23 mouse cellular contexts compared by ENCODE assay signal in the genomic region with DNA sequence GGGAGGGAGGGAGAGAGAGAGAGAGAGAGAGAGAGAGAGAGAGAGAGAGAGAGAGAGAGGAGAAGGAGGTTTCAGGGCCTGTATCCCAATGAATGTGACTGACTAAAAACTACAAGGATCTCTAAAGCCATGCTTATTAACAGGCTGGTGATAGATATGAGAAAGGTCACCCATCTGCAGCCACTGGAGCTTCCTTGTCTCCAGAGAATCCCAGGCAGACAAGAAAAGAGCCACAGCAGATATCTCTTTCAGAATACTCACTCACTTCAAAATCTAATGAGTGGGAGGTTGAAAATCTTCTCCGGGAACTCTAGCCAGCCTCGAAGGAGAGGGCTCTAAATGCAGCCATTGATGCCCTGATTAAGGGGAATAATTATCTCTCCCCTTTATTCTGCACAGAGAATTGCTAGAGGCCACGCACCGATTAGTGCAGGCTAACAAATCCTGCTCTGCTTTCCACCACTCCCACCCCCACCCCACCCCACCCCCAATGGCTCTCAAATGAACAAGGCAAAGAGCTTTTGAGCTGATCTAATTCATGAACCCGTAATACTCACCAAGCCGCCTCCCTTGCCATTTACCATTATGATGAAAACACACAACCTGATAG.
A peak's percentile ranks its signal among the peaks of the same experiment; 100 is the strongest.
DNase-seq lines count a peak whose midpoint lies in the region; ATAC-seq lines count a peak whose summit lies in the region.
"Had no signal": no experiment of that assay in that cellular context is flagged by ENCODE, and none has a peak within 500 bp of the region (broad histone marks: within the 10 kb centered on the region; RNA-seq: fewer than 3 reads in every experiment).

No protein-coding gene starts in this region.

- no peaks in the 10 kb centered on the region for H3K4me1 ChIP-seq in neural tube, embryonic 11.5 days (ENCODE audit: control insufficient read depth, insufficient read depth, low read length)
- peaks cover 6% of the 10 kb centered on the region for H3K4me1 ChIP-seq in neural tube, embryonic 15.5 days
- H3K4me1 ChIP-seq in forebrain, embryonic 11.5 days (replicated peaks; ENCODE audit: control insufficient read depth, insufficient read depth, low read length): peaks cover 4% of the 10 kb centered on the region
- peaks cover 8% of the 10 kb centered on the region for H3K4me1 ChIP-seq in hindbrain, embryonic 13.5 days (replicated peaks)
- H3K4me1 ChIP-seq: liver, embryonic 15.5 days; stomach, embryonic 15.5 days had no signal

- ATAC-seq in neural tube, embryonic 11.5 days (ENCODE audit: insufficient read depth, low FRiP score, low TSS enrichment): peak; percentile 86
- ATAC-seq in neural tube, embryonic 15.5 days (ENCODE audit: low FRiP score): no peak
- peak; percentile 92 for ATAC-seq in forebrain, embryonic 11.5 days (replicated peaks; ENCODE audit: low FRiP score)
- peak; percentile 39; the same call in 1 of the 2 replicates for ATAC-seq in hindbrain, embryonic 13.5 days (ENCODE audit: low FRiP score)
- ATAC-seq: activated CD4-positive, CD25-positive, alpha-beta regulatory T cell, adult 4 months; inflammation-experienced regulatory T-cells, adult 6 months; Patski had no signal

- no peaks in the 10 kb centered on the region for H3K9me3 ChIP-seq in neural tube, embryonic 11.5 days (ENCODE audit: control insufficient read depth, low read length)
- H3K9me3 ChIP-seq in neural tube, embryonic 15.5 days (replicated peaks): no peaks in the 10 kb centered on the region
- no peaks in the 10 kb centered on the region for H3K9me3 ChIP-seq in forebrain, embryonic 11.5 days (ENCODE audit: control insufficient read depth, low read length)
- H3K9me3 ChIP-seq in hindbrain, embryonic 13.5 days: no peaks in the 10 kb centered on the region
- H3K9me3 ChIP-seq: stomach, embryonic 15.5 days had no signal

- H3K4me2 ChIP-seq in neural tube, embryonic 11.5 days (ENCODE audit: low read depth): no peak overlapping the region
- H3K4me2 ChIP-seq in neural tube, embryonic 15.5 days: no peak overlapping the region
- H3K4me2 ChIP-seq in forebrain, embryonic 11.5 days (ENCODE audit: low read depth, low read length, severe bottlenecking): peak overlapping the region; percentile 18; the same call in 1 of the 2 replicates
- no peak overlapping the region for H3K4me2 ChIP-seq in hindbrain, embryonic 13.5 days
- H3K4me2 ChIP-seq: heart, embryonic 11.5 days; liver, embryonic 15.5 days; stomach, embryonic 15.5 days had no signal

- no peak overlapping the region for H3K9ac ChIP-seq in neural tube, embryonic 11.5 days (ENCODE audit: low read length)
- H3K9ac ChIP-seq in neural tube, embryonic 15.5 days (replicated peaks): no peak overlapping the region
- peak overlapping the region; percentile 14; the same call in 1 of the 2 replicates for H3K9ac ChIP-seq in forebrain, embryonic 11.5 days (ENCODE audit: low read length)
- no peak overlapping the region for H3K9ac ChIP-seq in hindbrain, embryonic 13.5 days
- H3K9ac ChIP-seq: liver, embryonic 15.5 days; stomach, embryonic 15.5 days had no signal

- no peaks in the 10 kb centered on the region for H3K36me3 ChIP-seq in neural tube, embryonic 11.5 days (ENCODE audit: control insufficient read depth, insufficient read depth, low read length)
- no peaks in the 10 kb centered on the region for H3K36me3 ChIP-seq in neural tube, embryonic 15.5 days
- no peaks in the 10 kb centered on the region for H3K36me3 ChIP-seq in forebrain, embryonic 11.5 days (ENCODE audit: control insufficient read depth, insufficient read depth, low read length)
- H3K36me3 ChIP-seq in hindbrain, embryonic 13.5 days: no peaks in the 10 kb centered on the region
- H3K36me3 ChIP-seq: liver, embryonic 15.5 days; stomach, embryonic 15.5 days had no signal

- peak; percentile 24 for DNase-seq in neural tube, embryonic 11.5 days (ENCODE audit: low spot score)
- peak; percentile 66 for DNase-seq in forebrain, embryonic 11.5 days (ENCODE audit: low spot score)
- DNase-seq in retina, postnatal 1 day: peak; percentile 76
- DNase-seq in kidney, postnatal 14 days: no peak
- DNase-seq in adrenal gland, postnatal 25 days: no peak
- DNase-seq in cerebellum, adult 11-12 months: no peak
- DNase-seq: adrenal gland, postnatal 36 days; cerebellum, adult 9-10 months; gastrocnemius, postnatal 36 days; heart, postnatal 14 days; kidney, adult 8-10 months; kidney, postnatal 4 days; lung, postnatal 14 days; thymus, postnatal 14 days had no signal

- H3K4me3 ChIP-seq in neural tube, embryonic 11.5 days (ENCODE audit: low read depth, low read length): no peak overlapping the region
- H3K4me3 ChIP-seq in neural tube, embryonic 15.5 days (replicated peaks): no peak overlapping the region
- H3K4me3 ChIP-seq in forebrain, embryonic 11.5 days (ENCODE audit: low read depth, low read length): no peak overlapping the region
- no peak overlapping the region for H3K4me3 ChIP-seq in hindbrain, embryonic 13.5 days
- H3K4me3 ChIP-seq: erythroblast, embryonic 14.5 days; liver, embryonic 15.5 days; stomach, embryonic 15.5 days had no signal

- WGBS in neural tube, embryonic 11.5 days: 27% methylated on average over 6 of the region's 6 CpGs
- 7% methylated on average over 6 of the region's 6 CpGs for WGBS in neural tube, embryonic 15.5 days
- 5% methylated on average over 6 of the region's 6 CpGs for WGBS in forebrain, embryonic 11.5 days
- WGBS in hindbrain, embryonic 13.5 days: 19% methylated on average over 6 of the region's 6 CpGs

- no peak overlapping the region for H3K27ac ChIP-seq in neural tube, embryonic 11.5 days (ENCODE audit: low read depth, low read length)
- H3K27ac ChIP-seq in neural tube, embryonic 15.5 days (replicated peaks): no peak overlapping the region
- H3K27ac ChIP-seq in forebrain, embryonic 11.5 days (ENCODE audit: low read depth, low read length): peak overlapping the region; percentile 71
- H3K27ac ChIP-seq in hindbrain, embryonic 13.5 days: peak overlapping the region; percentile 52; the same call in 1 of the 2 replicates
- H3K27ac ChIP-seq: liver, embryonic 15.5 days; stomach, embryonic 15.5 days had no signal

- no peaks in the 10 kb centered on the region for H3K27me3 ChIP-seq in neural tube, embryonic 11.5 days (ENCODE audit: control insufficient read depth, insufficient read depth, low read length)
- H3K27me3 ChIP-seq in neural tube, embryonic 15.5 days (replicated peaks): no peaks in the 10 kb centered on the region
- no peaks in the 10 kb centered on the region for H3K27me3 ChIP-seq in forebrain, embryonic 11.5 days (ENCODE audit: control insufficient read depth, insufficient read depth, low read length)
- no peaks in the 10 kb centered on the region for H3K27me3 ChIP-seq in hindbrain, embryonic 13.5 days
- H3K27me3 ChIP-seq: liver, embryonic 15.5 days; Patski; stomach, embryonic 15.5 days had no signal

Comparison
In these comparisons a context has a peak if more than half of its experiments do, and no peak if none do; other contexts are left out.
1. DNase-seq: peak in neural tube, embryonic 11.5 days (single experiment), forebrain, embryonic 11.5 days (single experiment) and retina, postnatal 1 day (single experiment); none in kidney, postnatal 14 days (single experiment), adrenal gland, postnatal 25 days (single experiment) and cerebellum, adult 11-12 months (single experiment).
2. H3K27ac ChIP-seq: peak in forebrain, embryonic 11.5 days (single experiment) and hindbrain, embryonic 13.5 days (single experiment); none in neural tube, embryonic 11.5 days (single experiment) and neural tube, embryonic 15.5 days (single experiment).